Mouse (Mus musculus) CD8-positive naive resting alpha-beta T cell, adult 2 months (primary cell): ENCODE measurements around the gene Arhgap5.
A peak's percentile ranks its signal among the peaks of the same experiment; 100 is the strongest.

Experiments
- DNase-seq, 2 experiments: peaks; one replicate each; pipeline ENCODE4 v3.0.0; 2022; ENCODE audit warnings: low read depth in 2 of 2, low spot score in 2 of 2

Gene Arhgap5

GRCm38 (mm10) chr12:52503456-52504320 lies at the start of gene Arhgap5:
Arhgap5 (plus strand) TSS chr12:52503972.
- peak; percentile 45 to 60 for DNase-seq

- no peak for DNase-seq
These were observed 39.2 kb upstream of the Arhgap5 start for GRCm38 (mm10) chr12:52464593-52464992.

DNA sequence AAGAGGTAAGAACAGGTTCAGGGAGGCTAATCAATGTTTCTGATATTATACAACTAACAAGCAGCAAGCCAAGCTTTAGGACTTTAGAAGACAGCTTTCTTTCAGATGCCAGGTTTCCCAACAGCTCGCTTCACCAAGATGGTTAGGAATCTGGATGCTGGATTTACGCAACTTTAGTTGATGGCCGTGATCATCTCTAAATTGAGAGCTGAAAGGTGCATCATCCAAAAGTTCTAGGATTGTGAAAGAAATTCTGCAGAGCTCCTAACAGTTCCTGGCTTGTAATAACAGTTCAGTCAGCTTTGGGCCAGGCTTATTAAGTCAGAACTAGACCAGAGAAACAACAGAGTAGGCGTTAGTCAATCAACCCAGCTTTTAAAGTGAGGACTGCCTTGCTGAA lies 32.2 kb upstream of the Arhgap5 start:
- DNase-seq, result no peak

DNA sequence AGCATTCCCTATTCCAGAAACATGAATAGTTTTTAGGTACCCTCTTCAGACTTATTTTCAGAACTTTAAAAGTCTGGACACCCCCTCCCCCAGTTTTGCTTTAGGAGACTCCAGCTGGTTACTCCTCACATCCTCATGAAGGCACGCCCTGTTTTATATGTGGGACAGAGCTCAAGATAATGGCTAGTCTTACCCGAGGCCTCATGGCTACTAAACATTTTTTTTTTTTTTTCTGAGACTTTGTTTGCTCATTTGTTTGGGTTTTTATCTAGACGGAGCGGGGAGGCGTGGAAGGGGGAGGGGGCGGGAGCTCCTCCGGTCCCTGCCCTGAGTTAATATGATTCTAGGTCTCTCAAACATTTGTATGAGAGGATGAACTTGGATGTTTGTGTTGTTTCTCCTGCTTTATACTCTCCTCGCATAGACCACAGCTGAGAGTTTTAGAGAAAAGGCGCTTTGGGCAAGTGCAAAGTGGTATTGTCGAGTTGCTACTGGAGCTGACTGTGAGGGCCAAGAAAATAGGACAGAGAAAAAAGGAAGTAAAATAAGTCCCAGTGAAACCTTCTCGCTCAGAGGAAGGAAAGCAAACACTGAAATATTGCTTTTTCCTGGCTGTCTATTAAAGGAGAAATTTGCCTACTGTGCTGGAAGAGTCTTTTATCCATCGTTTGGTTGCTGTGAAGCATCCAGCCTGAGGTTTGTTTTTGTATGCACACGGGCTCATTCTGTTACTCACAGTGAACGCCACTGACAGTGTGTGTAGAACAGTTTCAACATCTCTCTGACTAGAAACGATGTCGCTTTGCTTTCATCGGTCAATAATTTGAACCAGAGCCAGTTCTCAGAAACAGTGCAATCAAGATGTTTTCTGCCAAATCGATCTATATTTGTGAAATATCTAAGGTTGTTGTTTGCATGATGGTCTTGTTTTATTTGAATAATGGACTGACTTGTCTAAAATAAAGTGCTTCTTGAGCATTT lies 29.5 kb upstream of the Arhgap5 start:
- DNase-seq, result no peak

- DNase-seq, result no peak
These were observed 27.7 kb upstream of the Arhgap5 start for GRCm38 (mm10) chr12:52476036-52476435.

DNA sequence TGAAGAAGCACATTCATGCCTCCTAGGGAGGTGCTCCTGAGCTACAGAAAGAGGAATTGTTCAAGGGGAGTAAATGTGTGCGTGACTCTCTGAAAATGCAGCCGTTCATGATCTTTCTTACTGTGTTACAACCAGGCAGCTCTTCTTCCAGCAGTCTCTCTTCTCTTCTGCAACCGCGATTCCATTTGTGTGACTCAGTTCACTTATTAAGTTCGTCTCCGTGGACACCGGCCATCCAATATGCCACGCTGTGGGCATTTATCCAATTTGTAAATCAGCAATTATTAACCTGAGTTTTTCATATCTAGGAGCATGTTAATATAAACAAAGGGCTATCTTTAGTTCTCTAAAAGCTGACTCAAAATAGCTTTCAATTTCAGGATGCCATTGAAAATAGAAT lies 25.2 kb upstream of the Arhgap5 start:
- DNase-seq, result no peak

GRCm38 (mm10) chr12:52479323-52479722 lies 24.4 kb upstream of the Arhgap5 start:
- DNase-seq, result no peak

DNA sequence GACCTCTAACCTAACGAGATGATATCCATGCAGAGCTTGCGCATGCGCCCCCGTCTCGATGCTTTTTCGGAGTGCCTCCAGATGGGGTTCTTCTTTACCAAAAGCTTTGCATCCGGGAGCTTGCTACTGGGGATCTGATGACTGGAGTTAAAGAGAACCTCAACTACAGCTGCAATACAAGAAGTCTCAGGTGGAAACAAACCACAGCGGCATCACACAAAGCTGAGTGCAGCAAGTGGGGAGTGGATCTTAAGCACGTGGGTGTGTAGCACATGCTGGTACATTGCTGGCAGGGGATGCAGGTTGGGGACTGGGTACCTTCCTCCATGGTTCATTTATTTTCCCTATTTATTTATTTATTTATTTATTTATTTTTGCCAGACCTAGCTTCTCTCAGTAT lies 22.9 kb upstream of the Arhgap5 start:
- DNase-seq, result peak in 1 of 2 experiments; percentile 18

DNA sequence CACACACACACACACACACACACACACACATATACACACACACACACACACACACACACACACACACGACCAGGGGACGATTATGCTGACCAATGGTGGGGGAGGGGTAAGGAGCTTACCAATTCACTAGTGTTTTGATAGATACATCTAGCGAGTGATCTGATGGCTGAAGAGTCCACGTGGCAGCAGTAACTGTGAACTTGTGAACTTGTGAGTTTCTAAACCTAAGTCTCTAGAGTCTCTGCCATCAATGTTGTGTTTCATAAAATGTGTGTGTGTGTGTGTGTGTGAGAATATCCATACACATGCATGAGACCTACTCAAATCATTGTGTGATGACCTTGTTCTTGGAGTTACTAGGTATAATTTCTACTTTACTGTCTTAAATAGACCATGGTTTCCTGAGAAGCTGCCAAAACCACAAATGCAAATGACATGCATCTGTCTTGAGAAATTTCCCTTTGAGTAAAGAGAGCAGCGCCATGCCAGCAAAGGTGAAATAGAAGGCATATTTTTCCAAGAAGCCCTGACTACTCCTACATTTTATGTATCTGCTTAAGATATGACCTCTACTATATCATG lies 21.7 kb upstream of the Arhgap5 start:
- DNase-seq, result no peak

- no peak for DNase-seq
These were observed 20.6 kb upstream of the Arhgap5 start for GRCm38 (mm10) chr12:52483219-52483618.

GRCm38 (mm10) chr12:52488266-52488975 lies 15.4 kb upstream of the Arhgap5 start:
- no peak for DNase-seq

DNA sequence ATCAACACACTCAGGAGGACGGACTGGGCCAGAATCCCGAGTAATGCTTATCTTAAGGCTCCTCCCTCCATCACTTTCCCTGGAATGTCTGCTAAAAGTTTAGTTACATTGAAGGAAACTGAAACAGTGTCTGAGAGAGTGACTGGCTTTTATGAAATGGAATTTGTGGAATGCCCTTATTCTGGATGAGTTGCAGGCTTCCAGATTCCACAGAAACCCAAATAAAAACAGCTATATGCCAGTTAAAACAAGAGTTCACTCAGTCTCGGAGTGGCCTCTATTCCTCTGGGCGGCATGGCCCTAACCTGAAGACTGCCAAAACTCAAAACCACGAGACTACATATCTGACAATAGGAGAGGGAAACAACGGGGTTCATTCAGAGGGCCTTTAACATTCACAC lies 10.5 kb upstream of the Arhgap5 start:
- no peak for DNase-seq

GRCm38 (mm10) chr12:52497209-52497608 lies 6.6 kb upstream of the Arhgap5 start:
- DNase-seq, result no peak

GRCm38 (mm10) chr12:52500915-52501833 lies 2.6 kb upstream of the Arhgap5 start:
- peak; percentile 41 to 71 for DNase-seq

- no peak for DNase-seq
These were observed 1.6 kb upstream of the Arhgap5 start for GRCm38 (mm10) chr12:52502161-52502560.

DNA sequence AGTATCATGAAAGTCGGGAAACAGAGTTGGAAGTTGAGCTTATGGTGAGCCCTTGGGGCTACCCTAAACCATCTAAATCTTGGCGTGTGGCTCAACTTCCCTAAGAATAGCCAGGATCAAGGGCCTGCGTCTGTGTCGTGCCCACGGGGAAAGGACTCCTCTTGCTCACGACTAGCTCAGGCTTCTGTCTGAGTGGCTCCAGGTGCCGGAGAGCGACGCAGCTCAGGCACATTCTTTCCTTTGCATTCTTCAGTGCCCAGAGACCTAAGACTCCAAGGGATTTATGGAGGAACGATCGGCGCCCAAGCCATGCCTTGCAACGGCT lies 679 bp upstream of the Arhgap5 start:
- DNase-seq, result no peak

- peak; percentile 37 to 40 for DNase-seq
These were observed 784 bp downstream of the Arhgap5 start for GRCm38 (mm10) chr12:52504331-52505181.

GRCm38 (mm10) chr12:52524699-52525098 lies 20.9 kb downstream of the Arhgap5 start:
- DNase-seq, result peak; percentile 6 to 13

DNA sequence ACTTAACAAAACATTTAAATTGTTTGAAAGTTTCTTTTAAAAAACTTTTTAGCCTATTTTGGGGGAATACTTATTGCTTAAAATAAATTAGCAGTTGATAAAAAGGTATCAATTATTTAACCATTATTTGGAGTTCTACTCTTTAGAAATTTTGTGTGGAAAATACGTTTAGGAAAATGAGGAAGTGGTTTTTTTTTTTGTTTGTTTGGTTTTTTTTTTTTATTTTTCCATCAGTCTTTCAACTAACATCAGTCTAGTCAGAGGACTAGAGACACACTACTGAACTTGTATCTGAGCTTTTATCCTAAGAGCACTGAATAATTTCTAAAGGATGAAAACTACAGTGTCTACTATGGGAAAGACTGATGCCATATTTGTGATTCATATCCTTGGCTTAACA lies 21.7 kb downstream of the Arhgap5 start:
- DNase-seq, result no peak
